Mouse (Mus musculus) neural tube, embryonic 11.5 days (tissue): ENCODE data around the gene Lmna. TPM values are rescaled to one million over a fixed set of nuclear protein-coding genes. Genes with fewer than 3 reads are reported as not detected.
A peak's percentile ranks its signal among the peaks of the same experiment; 100 is the strongest.

ENCODE experiments used
- ATAC-seq: fragments of 200-750 bp; cut with Nextera tagmentation; 2 replicates; pipeline ENCODE4 v1.8.0; 2017; ENCODE audit warnings: moderate number of reproducible peaks, mild to moderate bottlenecking, moderate TSS enrichment, moderate library complexity; ENCODE audit not compliant: insufficient read depth, low FRiP score, low TSS enrichment
- DNase-seq: peaks from one replicate; pipeline ENCODE4 v3.0.0-alpha.2; 2015; ENCODE audit warnings: low spot score
- H3K27ac ChIP-seq: fragments of 300-500 bp; sonication (generic); 2 replicates; pipeline ENCODE4 v1.5.1; 2014; ENCODE audit warnings: low read depth, mild to moderate bottlenecking, low read length
- H3K27me3 ChIP-seq: fragments of 300-500 bp; sonication (generic); 2 replicates; pipeline ENCODE4 v1.6.1; 2014; ENCODE audit warnings: mild to moderate bottlenecking, low read length, mixed read lengths; ENCODE audit not compliant: control insufficient read depth, insufficient read depth
- H3K36me3 ChIP-seq: fragments of 300-500 bp; sonication (generic); 2 replicates; pipeline ENCODE4 v1.6.1; 2014; ENCODE audit warnings: mild to moderate bottlenecking, low read length, moderate library complexity, mixed read lengths; ENCODE audit not compliant: control insufficient read depth, insufficient read depth
- H3K4me1 ChIP-seq: fragments of 300-500 bp; sonication (generic); 2 replicates; pipeline ENCODE4 v1.6.1; 2014; ENCODE audit warnings: low read length, mixed read lengths; ENCODE audit not compliant: control insufficient read depth, insufficient read depth
- H3K4me2 ChIP-seq: fragments of 300-500 bp; sonication (generic); 2 replicates; pipeline ENCODE4 v1.6.1; 2014; ENCODE audit warnings: low read depth, mild to moderate bottlenecking, moderate library complexity
- H3K4me3 ChIP-seq: fragments of 300-500 bp; sonication (generic); 2 replicates; pipeline ENCODE4 v1.5.1; 2014; ENCODE audit warnings: low read depth, low read length
- H3K9ac ChIP-seq: fragments of 300-500 bp; sonication (generic); 2 replicates; pipeline ENCODE4 v1.6.1; 2014; ENCODE audit warnings: mild to moderate bottlenecking, low read length
- H3K9me3 ChIP-seq: fragments of 300-500 bp; sonication (generic); 2 replicates; pipeline ENCODE4 v1.6.1; 2016; ENCODE audit warnings: low read length; ENCODE audit not compliant: control insufficient read depth
- WGBS: fragments of 180-500 bp; shearing (Covaris S2); extraction: QIAGEN DNeasy Blood & Tissue Kit; methylation state at CpG from one replicate; pipeline ENCODE4 v1.1.7; 2014; 5-methylcytosine and 5-hydroxymethylcytosine counted together
- polyA plus RNA-seq: library from polyadenylated mRNA; unstranded; fragments of >200 nt; fragmentation: Nextera tagmentation; extraction: Ambion mirVana; gene quantifications from 2 replicates; pipeline ENCODE4 v1.2.1, GENCODE M21; 2014

Lmna gene
- polyA plus RNA-seq, 1 experiment from 2014 or later: 17.4 TPM

GRCm38 (mm10) chr3:88446471-88447123 lies 63.2 kb downstream of the Lmna start:
- 79% methylated on average over 8 of the region's 8 CpGs for WGBS
- Histone ChIP-seq H3K4me2 (no peak overlapping the region), H3K36me3 (no peaks in the 10 kb centered on the region), H3K27ac (no peak overlapping the region), H3K27me3 (no peaks in the 10 kb centered on the region), H3K9me3 (no peaks in the 10 kb centered on the region), H3K4me1 (no peaks in the 10 kb centered on the region), H3K9ac (no peak overlapping the region), H3K4me3 (no peak overlapping the region)
- ATAC-seq: no peak
- DNase-seq: no peak

- no peak overlapping the region for H3K9ac ChIP-seq
- H3K4me2 ChIP-seq: no peak overlapping the region
- no peaks in the 10 kb centered on the region for H3K27me3 ChIP-seq
- H3K27ac ChIP-seq: no peak overlapping the region
- DNase-seq: no peak
- no peaks in the 10 kb centered on the region for H3K9me3 ChIP-seq
- no peak for ATAC-seq
- no peak overlapping the region for H3K4me3 ChIP-seq
- H3K4me1 ChIP-seq: peaks cover 6% of the 10 kb centered on the region; the same call in 1 of the 2 replicates
- 80% methylated on average over 7 of the region's 7 CpGs for WGBS
- H3K36me3 ChIP-seq: no peaks in the 10 kb centered on the region
These were observed 66.9 kb downstream of the Lmna start for GRCm38 (mm10) chr3:88442888-88443287.

- H3K4me1 ChIP-seq: peaks cover 8% of the 10 kb centered on the region
- no peaks in the 10 kb centered on the region for H3K27me3 ChIP-seq
- DNase-seq (no peak), ATAC-seq (no peak)
- H3K9me3 ChIP-seq: no peaks in the 10 kb centered on the region
- no peak overlapping the region for H3K9ac ChIP-seq
- no peak overlapping the region for H3K4me2 ChIP-seq
- 82% methylated on average over 12 of the region's 12 CpGs for WGBS
- no peak overlapping the region for H3K4me3 ChIP-seq
- no peaks in the 10 kb centered on the region for H3K36me3 ChIP-seq
- H3K27ac ChIP-seq: no peak overlapping the region
These were observed 67.3 kb downstream of the Lmna start for GRCm38 (mm10) chr3:88442488-88442887.

GRCm38 (mm10) chr3:88440500-88441381 lies 69.0 kb downstream of the Lmna start:
- 18% methylated on average over 27 of the region's 27 CpGs for WGBS
- Histone ChIP-seq H3K9me3 (no peaks in the 10 kb centered on the region), H3K9ac (peak overlapping the region; percentile 41), H3K4me3 (no peak overlapping the region), H3K36me3 (no peaks in the 10 kb centered on the region), H3K4me2 (peak overlapping the region; percentile 25), H3K27ac (no peak overlapping the region), H3K4me1 (peaks cover 10% of the 10 kb centered on the region), H3K27me3 (no peaks in the 10 kb centered on the region)
- peak; percentile 67 for DNase-seq
- ATAC-seq: no peak

- Histone ChIP-seq H3K4me3 (no peak overlapping the region), H3K4me2 (no peak overlapping the region), H3K27ac (no peak overlapping the region), H3K9me3 (no peaks in the 10 kb centered on the region), H3K36me3 (no peaks in the 10 kb centered on the region), H3K9ac (no peak overlapping the region), H3K27me3 (no peaks in the 10 kb centered on the region), H3K4me1 (peaks cover 10% of the 10 kb centered on the region)
- ATAC-seq (no peak), DNase-seq (no peak)
- WGBS: 46% methylated on average over 4 of the region's 4 CpGs
These were observed 70.2 kb downstream of the Lmna start for GRCm38 (mm10) chr3:88439582-88439981.

GRCm38 (mm10) chr3:88437454-88437853 lies 72.3 kb downstream of the Lmna start:
- DNase-seq: no peak
- no peaks in the 10 kb centered on the region for H3K36me3 ChIP-seq
- peak overlapping the region; percentile 40; the same call in 1 of the 2 replicates for H3K4me2 ChIP-seq
- no peak overlapping the region for H3K9ac ChIP-seq
- WGBS: 78% methylated on average over 10 of the region's 10 CpGs
- H3K27ac ChIP-seq: no peak overlapping the region
- no peak overlapping the region for H3K4me3 ChIP-seq
- no peaks in the 10 kb centered on the region for H3K27me3 ChIP-seq
- ATAC-seq: peak; percentile 43; the same call in 1 of the 2 replicates
- peaks cover 10% of the 10 kb centered on the region for H3K4me1 ChIP-seq
- H3K9me3 ChIP-seq: no peaks in the 10 kb centered on the region

GRCm38 (mm10) chr3:88436395-88437201 lies 73.2 kb downstream of the Lmna start:
- peak overlapping the region; percentile 8; the same call in 1 of the 2 replicates for H3K4me3 ChIP-seq
- H3K36me3 ChIP-seq: no peaks in the 10 kb centered on the region
- ATAC-seq: peak; percentile 91
- H3K9ac ChIP-seq: peak overlapping the region; percentile 20; the same call in 1 of the 2 replicates
- DNase-seq: peak; percentile 74
- H3K27me3 ChIP-seq: no peaks in the 10 kb centered on the region
- H3K27ac ChIP-seq: no peak overlapping the region
- peaks cover 10% of the 10 kb centered on the region for H3K4me1 ChIP-seq
- 10% methylated on average over 29 of the region's 29 CpGs for WGBS
- peak overlapping the region; percentile 40 for H3K4me2 ChIP-seq
- no peaks in the 10 kb centered on the region for H3K9me3 ChIP-seq

- no peak overlapping the region for H3K9ac ChIP-seq
- H3K9me3 ChIP-seq: no peaks in the 10 kb centered on the region
- ATAC-seq: no peak
- DNase-seq: no peak
- H3K27me3 ChIP-seq: no peaks in the 10 kb centered on the region
- H3K4me1 ChIP-seq: peaks cover 7% of the 10 kb centered on the region
- no peak overlapping the region for H3K4me3 ChIP-seq
- H3K36me3 ChIP-seq: no peaks in the 10 kb centered on the region
- H3K4me2 ChIP-seq: no peak overlapping the region
- 75% methylated on average over 10 of the region's 10 CpGs for WGBS
- H3K27ac ChIP-seq: no peak overlapping the region
These were observed 74.2 kb downstream of the Lmna start for GRCm38 (mm10) chr3:88435515-88435914.
